Mouse (Mus musculus) bone marrow, adult 2 months (tissue): ENCODE measurements around the gene Rgs17. TPM values are rescaled to one million over a fixed set of nuclear protein-coding genes. Genes with fewer than 3 reads are reported as not detected.

Source experiments
- H3K27ac ChIP-seq: fragments of 200-500 bp; 2 replicates; pipeline ENCODE4 v1.5.1; 2012; ENCODE audit warnings: low read depth, mild to moderate bottlenecking, control low read depth, inconsistent platforms, low read length; ENCODE audit not compliant: control insufficient read depth, poor library complexity, insufficient read depth
- H3K4me1 ChIP-seq: fragments of 200-500 bp; 2 replicates; pipeline ENCODE4 v1.6.1; 2011; ENCODE audit warnings: low read length; ENCODE audit not compliant: control insufficient read depth, insufficient read depth
- H3K4me3 ChIP-seq: fragments of 200-500 bp; replicated peaks from 2 replicates; pipeline ENCODE3; 2011; ENCODE audit warnings: mild to moderate bottlenecking, low read depth, low read length, control low read depth; ENCODE audit not compliant: control insufficient read depth
- CTCF ChIP-seq: fragments of 200-500 bp; IDR thresholded peaks from 2 replicates; pipeline ENCODE4 v1.5.1; 2011; ENCODE audit warnings: low read length, control low read depth; ENCODE audit not compliant: control insufficient read depth, insufficient read depth
- POLR2A ChIP-seq: fragments of 200-500 bp; IDR thresholded peaks from 2 replicates; pipeline ENCODE4 v1.6.1; 2011; ENCODE audit warnings: low read depth, mild to moderate bottlenecking, control low read depth, low read length, borderline replicate concordance; ENCODE audit not compliant: control insufficient read depth
- WGBS: fragments of 180-500 bp; shearing (Covaris S2); methylation state at CpG from one replicate; pipeline ENCODE4 v1.1.7; 2018; 5-methylcytosine and 5-hydroxymethylcytosine counted together
- polyA plus RNA-seq: library from polyadenylated mRNA; stranded (reverse); fragments of >200 nt; gene quantifications from 2 replicates; pipeline ENCODE4 v1.2.4, GENCODE M21; 2011; ENCODE audit warnings: low replicate concordance; ENCODE audit not compliant: missing spikeins, insufficient read depth, insufficient read length

The Rgs17 gene
- polyA plus RNA-seq, 1 experiment, result not detected

DNA sequence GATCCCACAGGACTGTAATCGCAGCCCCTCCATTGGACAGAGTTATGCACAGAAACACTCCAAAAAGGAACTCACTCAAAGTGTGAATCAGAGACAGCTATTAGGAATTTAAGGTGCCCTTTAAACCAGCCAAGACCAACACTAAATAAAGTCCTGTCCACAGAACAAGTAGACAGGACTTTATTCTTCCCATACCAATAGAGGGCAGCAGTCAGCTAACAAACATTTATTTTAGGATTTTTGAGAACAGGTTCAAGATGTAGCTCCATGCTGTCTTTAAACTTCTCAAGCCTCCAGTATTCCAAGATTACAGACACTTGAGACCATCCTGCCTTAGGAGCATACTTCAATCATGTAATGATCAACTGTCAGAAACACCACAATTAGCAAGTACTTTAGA lies 121.7 kb downstream of the Rgs17 start:
- 92% methylated on average over 1 of the region's 1 CpGs for WGBS
- Histone ChIP-seq H3K4me3 (no peak overlapping the region), H3K4me1 (no peaks in the 10 kb centered on the region; the same call in 1 of the 2 replicates), H3K27ac (no peak overlapping the region)
- TF ChIP-seq POLR2A (no peak), CTCF (no peak)

DNA sequence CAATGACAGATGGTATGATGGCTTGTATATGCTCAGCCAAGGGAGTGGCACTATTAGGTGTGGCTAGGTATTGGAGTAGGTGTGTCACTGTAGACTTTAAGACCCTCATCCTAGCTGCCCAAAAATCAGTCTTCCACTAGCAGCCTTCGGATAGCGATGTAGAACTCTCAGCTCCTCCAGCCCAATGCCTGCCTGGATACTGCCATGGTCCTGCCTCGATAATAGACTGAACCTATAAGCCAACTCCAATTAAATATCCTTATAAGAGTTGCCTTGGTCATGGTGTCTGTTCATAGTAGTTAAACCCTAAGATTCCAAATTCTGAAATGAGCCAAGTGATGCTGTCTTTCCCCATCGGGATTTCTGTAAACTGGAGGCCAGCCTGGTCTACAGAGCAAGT lies 124.1 kb downstream of the Rgs17 start:
- 94% methylated on average over 4 of the region's 4 CpGs for WGBS
- TF ChIP-seq CTCF (no peak), POLR2A (no peak)

DNA sequence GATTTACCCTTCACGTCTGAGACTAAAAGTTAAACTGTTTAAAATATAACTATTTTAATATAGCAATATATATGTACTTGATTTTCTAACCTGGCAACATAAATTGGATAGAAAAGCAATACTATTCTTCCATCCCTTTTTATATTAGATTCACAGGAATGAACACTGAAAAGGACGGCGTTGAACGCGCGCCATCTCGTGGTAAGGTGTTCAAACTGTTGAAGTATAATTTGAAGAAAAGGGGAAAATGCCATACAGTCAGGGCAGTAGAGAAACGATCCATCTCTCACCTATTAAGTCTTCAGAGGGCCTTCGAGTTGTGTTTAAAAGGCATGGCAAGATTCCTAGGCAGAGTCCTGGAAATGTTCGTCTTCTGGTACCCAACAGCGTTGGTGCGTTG lies 131.5 kb downstream of the Rgs17 start:
- Histone ChIP-seq H3K4me1 (no peaks in the 10 kb centered on the region), H3K27ac (no peak overlapping the region), H3K4me3 (no peak overlapping the region)
- WGBS, result 17% methylated on average over 12 of the region's 12 CpGs
- no peak for TF ChIP-seq POLR2A
- peak; percentile 33; the same call in 1 of the 2 replicates for TF ChIP-seq CTCF

More for the DNA sequence above, 124.1 kb downstream of the Rgs17 start:
- H3K4me1 ChIP-seq, result no peaks in the 10 kb centered on the region; the same call in 1 of the 2 replicates
- no peak overlapping the region for H3K27ac ChIP-seq
- no peak overlapping the region for H3K4me3 ChIP-seq

GRCm38 (mm10) chr10:5786923-5787322 lies 135.3 kb downstream of the Rgs17 start:
- Histone ChIP-seq H3K4me1 (no peaks in the 10 kb centered on the region), H3K4me3 (no peak overlapping the region), H3K27ac (no peak overlapping the region)
- no peak for TF ChIP-seq POLR2A
- peak; percentile 64 for TF ChIP-seq CTCF
- WGBS, result 9% methylated on average over 4 of the region's 4 CpGs

Other genes starting within 250 kb of the Rgs17 start
- 48.1 and 54.1 TPM in 2 replicates for gene Fbxo5, start 116.8 kb downstream of the Rgs17 start, polyA plus RNA-seq
- 12.1 and 27.6 TPM in 2 replicates for gene Mtrf1l, start 98.5 kb downstream of the Rgs17 start, polyA plus RNA-seq